Mouse (Mus musculus): Measurements from ENCODE around the gene Trappc6b. TPM values are rescaled to one million over a fixed set of nuclear protein-coding genes. Genes with fewer than 3 reads are reported as not detected.
"Not testable (repeated sequence)": the region's sequence is repeated elsewhere in the genome, so short reads cannot be mapped to it uniquely, and the experiment has no call there.

Gene Trappc6b
- 10 to 100 TPM; 87.2 to 90.5 TPM for total RNA-seq (2021)
- long read RNA-seq, experiment 1, transcript Trappc6b-201 (6 exons, 1,255 nt): major isoform, 18 of 19 reads
- long read RNA-seq, experiment 1, partial matches to known transcripts: 1 of 19 reads
- long read RNA-seq, experiment 1, other reads (novel, unspliced or antisense): 0 of 19 reads
- long read RNA-seq, experiment 2, transcript Trappc6b-201 (6 exons, 1,255 nt): major isoform, 69 of 77 reads
- long read RNA-seq, experiment 2, partial matches to known transcripts: 4 of 77 reads
- long read RNA-seq, experiment 2, other reads (novel, unspliced or antisense): 3 of 77 reads

- peak; percentile 68 to 70 for DNase-seq (ENCODE audit: low spot score in 2 of 2)
Measured at GRCm38 (mm10) chr12:59060993-59061595, at the start of gene Trappc6b. TSS of gene Trappc6b (minus strand) at chr12:59061472.

DNA sequence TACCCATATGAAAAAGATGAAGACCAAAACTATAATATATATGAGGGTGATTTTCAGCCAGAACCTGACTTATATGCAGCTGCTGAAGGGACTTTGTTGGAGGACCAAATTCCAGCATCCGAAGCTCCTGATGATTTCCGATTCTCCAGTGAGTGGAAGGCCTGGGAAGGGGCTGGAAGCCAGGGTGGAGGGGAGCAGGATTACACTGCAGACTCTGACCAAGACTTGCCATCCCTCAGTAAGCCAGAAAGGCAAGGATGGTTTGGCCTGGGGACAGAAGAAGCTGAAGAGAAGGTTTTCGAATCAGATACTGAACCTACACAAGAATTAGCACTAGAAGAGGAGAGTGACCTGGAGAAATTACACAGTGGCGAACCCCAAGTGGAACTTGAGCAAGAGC lies 46.7 kb upstream of the Trappc6b start:
- no peak for DNase-seq (ENCODE audit: low spot score in 2 of 2)

- no peak for DNase-seq (ENCODE audit: low spot score in 2 of 2)
Measured at GRCm38 (mm10) chr12:59106491-59106890, 45.2 kb upstream of the Trappc6b start.

- DNase-seq (ENCODE audit: low spot score in 2 of 2): no peak
Measured at GRCm38 (mm10) chr12:59105914-59106313, 44.6 kb upstream of the Trappc6b start.

GRCm38 (mm10) chr12:59104771-59105170 lies 43.5 kb upstream of the Trappc6b start:
- DNase-seq (ENCODE audit: low spot score in 2 of 2): no peak

DNA sequence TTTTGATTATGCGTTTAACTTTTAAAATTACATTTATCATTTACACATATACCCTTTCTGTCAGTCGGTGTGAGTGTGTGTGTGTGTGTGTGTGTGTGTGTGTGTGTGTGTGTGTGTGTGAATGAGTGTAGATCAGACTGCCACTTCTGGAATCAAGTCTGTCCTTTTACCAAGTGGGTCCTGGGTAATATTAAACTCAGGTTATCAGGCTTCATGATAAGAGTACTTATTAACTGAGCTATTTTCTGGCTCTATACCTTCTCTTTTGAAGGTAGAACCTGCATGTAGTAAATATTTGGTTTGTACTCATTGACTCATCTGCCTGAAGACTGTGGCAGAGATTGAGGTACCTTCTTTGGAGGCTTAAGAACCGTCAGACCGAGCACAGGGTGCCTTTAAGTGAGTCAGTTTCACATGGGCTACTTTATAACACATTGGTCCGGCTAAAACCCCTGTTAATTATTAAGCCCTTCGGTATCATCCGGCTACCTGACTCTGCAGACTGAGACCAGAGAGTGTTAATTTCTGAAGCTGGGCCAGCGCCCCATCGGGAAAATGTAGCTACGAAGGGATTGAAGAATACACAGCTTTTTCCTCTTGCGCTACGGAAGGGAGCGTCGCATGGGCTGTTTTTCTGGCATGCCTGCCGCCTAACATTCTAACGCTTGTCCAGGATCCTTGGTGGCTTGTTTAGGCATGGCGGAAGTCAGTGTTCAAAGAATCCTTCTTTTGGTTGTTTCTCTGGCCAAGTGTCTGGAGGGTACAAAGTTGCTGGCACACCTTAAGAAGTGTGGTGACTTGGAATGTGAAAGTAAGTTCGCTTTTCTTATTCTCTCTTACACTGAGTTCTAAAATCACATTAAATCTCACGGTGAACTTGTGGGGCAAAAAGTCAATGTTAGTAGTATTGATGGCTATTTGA lies 34.1 kb upstream of the Trappc6b start, which contains the start of gene Mia2:
Gene Mia2, plus strand, starts transcription at position 696 of the 922 bp plus-strand sequence.
- DNase-seq (ENCODE audit: low spot score in 2 of 2): no peak

DNA sequence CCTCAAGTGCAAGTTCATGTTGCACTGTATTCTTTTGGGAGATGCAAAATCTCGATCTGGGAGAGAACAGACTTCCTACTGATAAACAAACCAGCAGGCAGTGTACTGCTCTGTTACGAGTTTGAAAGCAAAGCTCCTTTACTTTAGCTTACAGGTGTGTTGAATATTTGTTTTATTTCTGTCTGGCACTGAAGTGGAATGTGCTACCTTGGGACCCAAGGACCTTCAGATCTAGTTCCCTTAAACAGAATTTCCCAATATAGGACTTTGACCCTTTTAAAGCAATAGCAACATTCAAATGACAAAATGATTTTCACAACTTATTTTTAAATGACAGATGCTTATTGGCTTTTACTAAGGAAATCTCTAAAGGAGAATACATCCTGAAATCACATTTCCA lies 32.3 kb upstream of the Trappc6b start:
- DNase-seq (ENCODE audit: low spot score in 2 of 2): no peak

GRCm38 (mm10) chr12:59086171-59086570 lies 24.9 kb upstream of the Trappc6b start:
- DNase-seq (ENCODE audit: low spot score in 2 of 2): no peak

DNA sequence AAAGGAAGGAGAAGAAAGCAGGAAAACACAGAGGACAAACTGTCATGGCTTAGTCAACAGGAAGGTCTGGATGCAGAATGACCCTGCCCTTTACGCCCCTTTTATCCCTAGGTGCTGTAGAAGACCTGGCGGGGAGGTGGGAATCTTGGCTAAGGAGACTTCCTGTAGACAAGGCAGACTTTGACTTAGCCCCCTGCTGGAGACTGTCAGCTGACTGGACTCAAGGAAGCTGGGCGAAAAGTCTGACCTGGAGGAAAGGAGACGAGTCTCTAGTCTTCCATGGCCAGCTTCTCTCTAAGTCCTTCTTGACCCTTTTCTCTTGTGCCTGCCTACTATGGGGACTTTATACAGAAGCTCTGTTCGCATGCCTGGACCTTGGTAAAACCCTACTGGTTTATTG lies 23.2 kb upstream of the Trappc6b start:
- DNase-seq (ENCODE audit: low spot score in 2 of 2): no peak

GRCm38 (mm10) chr12:59080461-59080860 lies 19.2 kb upstream of the Trappc6b start:
- no peak for DNase-seq (ENCODE audit: low spot score in 2 of 2)

GRCm38 (mm10) chr12:59077883-59078282 lies 16.6 kb upstream of the Trappc6b start:
- no peak for DNase-seq (ENCODE audit: low spot score in 2 of 2)

DNA sequence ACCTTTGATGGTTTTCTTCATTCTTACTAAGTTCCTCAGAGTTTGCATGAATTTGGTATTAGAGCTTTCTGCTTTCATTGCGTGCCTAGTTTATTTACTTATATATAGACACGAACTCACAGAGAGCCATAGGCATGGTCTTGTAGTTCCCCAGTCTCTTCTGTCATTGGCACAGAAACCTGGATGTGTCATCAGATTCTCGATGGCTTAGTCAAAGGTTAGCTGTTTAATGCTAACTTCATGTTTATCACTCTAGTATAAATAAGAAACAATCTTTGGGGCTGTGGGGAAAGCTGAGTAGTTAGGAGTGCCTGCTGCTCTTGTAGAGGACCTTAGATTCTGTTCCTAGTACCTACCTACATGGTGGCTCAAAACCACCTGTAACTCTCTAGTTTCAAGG lies 15.7 kb upstream of the Trappc6b start:
- no peak for DNase-seq (ENCODE audit: low spot score in 2 of 2)

GRCm38 (mm10) chr12:59074052-59074451 lies 12.8 kb upstream of the Trappc6b start:
- DNase-seq (ENCODE audit: low spot score in 2 of 2): no peak

GRCm38 (mm10) chr12:59072286-59072685 lies 11.0 kb upstream of the Trappc6b start:
- DNase-seq (ENCODE audit: low spot score in 2 of 2): no peak

DNA sequence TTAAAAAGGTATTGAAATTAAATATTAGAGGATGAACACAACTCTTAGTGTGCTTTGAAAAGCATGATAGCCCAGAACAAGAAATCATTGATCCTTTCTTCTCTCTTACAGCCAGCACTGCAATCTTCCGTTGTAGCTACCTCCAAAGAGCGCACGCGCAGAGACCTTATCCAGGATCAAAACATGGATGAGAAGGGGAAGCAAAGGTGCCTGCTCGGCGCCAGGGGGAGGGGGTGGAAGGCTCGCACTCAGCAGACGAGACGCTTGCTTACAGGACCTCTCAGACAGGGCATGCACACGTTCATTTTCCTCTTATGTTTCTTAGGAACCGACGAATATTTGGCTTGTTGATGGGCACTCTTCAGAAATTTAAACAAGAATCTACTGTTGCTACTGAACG lies 7.5 kb upstream of the Trappc6b start:
- DNase-seq (ENCODE audit: low spot score in 2 of 2): no peak

DNA sequence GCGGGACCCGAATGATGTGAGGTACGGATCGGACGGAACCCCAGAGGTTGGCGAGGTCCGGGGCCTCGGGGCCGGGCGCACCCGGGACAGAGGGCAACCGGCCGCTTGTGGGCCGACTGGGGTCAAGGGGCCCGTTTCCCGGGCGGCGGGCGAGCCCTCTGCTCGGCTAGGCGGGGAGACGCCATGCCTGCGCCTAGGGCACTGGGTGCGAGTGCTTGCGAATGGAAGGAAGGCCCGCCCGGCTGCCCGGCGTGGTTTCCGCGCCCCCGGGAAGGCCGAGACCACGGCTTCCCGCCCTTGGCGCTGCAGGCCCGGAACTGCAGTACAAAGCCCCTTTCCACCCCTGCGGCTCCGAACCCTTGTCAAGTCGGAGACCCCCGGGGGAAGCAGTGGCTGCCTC lies 5.8 kb upstream of the Trappc6b start:
- peak in 1 of 2 experiments; percentile 54 for DNase-seq (ENCODE audit: low spot score in 2 of 2)

DNA sequence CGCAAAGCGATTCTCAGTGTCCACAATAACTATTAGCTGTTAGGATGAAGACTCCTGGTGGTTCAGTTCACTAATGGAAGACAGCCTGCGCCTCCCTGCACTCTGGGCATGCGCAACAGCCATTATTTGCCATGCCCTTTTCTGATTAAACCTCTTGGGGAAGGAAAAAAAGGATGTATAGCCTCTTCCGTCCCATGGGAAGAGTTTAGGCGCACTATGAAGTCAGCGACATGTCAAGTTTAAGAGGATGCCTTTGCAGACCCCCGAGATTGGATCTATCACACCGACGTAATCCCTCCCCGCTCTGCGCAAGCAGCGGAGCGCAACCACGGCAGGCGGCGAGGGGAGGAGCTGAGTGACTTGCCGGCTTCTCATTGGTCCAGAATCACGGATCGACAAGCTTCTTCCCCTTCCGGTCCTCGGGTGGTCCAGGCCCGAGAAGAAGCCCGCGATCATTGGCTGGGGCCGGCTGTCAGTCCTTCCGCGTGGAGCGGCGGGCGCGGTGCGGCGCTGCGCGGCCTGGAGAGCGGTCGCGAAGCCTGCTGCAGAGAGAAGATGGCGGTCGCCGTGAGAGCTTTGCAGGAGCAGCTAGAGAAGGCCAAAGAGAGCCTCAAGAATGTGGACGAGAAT lies 5.3 kb upstream of the Trappc6b start, which contains the start of gene Pnn:
Gene Pnn, plus strand, starts transcription at position 437 of the 630 bp plus-strand sequence.
- peak; percentile 93 for DNase-seq (ENCODE audit: low spot score in 2 of 2)

DNA sequence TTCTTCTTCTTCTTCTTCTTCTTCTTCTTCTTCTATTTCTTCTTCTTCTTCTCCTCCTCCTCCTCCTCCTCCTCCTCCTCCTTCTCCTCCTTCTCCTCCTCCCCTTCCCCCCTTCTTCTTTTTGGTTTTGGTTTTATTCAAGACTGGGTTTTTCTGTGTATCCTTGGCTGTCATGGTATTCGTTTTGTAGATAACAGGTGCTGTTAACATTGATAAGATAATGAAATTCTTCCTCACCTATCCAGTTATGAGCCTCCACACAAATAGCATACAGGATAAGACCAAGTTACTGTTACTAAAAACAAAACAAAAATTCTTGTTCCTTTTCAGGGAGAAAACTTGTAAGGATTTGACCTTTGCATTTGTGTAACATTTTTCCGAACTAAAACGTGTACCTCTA lies 4.5 kb upstream of the Trappc6b start:
- DNase-seq (ENCODE audit: low spot score in 2 of 2): no peak

DNA sequence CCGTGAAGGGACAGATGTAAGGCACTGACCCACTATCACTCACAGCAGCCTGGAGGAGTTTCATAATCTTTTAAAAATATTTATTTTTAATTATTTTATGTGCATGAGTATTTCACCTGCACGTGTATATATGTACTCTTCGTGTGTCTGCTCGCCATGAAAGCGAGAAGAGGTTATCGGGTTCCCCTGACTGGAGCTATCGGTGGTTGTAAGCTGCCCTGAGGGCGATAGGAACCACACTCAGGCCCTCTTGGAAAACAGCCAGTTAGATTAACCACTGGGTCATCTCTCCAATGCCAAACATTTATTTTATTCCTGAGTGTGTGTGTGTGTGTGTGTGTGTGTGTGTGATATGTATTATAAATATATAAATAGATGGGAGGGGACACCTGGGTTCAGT lies 3.6 kb upstream of the Trappc6b start:
- no peak for DNase-seq (ENCODE audit: low spot score in 2 of 2)

DNA sequence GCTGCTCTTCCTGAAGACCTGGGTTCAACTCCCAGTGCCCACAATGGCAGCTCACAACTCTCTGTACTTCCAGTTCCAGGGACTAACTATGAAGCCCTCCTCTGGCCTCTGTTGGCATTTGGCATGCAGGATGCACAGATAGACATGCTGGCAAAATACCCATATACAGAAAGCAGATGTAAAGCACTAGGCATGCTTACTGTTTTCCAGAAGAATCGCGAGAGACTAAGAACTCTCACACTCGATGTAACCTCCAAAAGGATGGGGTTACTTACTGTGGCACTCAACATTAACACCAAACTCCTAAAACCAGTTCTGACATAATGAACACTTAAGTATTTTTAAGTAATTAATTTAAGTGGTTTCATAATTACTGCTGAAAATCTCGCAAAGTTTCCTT lies 950 bp downstream of the Trappc6b start:
- DNase-seq (ENCODE audit: low spot score in 2 of 2): no peak

DNA sequence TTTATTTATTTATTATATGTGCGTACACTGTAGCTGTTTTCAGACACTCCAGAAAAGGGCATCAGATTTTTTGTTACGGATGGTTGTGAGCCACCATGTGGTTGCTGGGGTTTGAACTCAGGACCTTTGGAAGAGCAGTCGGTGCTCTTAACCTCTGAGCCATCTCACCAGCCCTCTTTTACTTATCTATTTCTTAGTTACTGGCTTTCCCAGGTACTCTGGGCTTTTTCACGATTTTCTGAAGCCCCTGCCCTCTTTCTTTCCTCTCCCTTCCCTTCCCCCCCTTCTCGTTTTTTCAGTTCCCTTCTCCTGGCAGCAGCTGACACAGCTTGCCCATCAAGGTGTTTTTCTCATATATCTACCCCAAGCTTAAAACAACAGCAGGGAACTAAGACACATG lies 3.0 kb downstream of the Trappc6b start:
- DNase-seq (ENCODE audit: low spot score in 2 of 2): not testable (repeated sequence)
